Mouse (Mus musculus) ES-E14 (cell line): Measurements from ENCODE around the gene Psd4.

ENCODE experiments used
- HCFC1 ChIP-seq: IDR thresholded peaks from 2 replicates; pipeline ENCODE4 v1.6.1; 2012; ENCODE audit warnings: low read length, inconsistent platforms, borderline replicate concordance; ENCODE audit not compliant: insufficient read depth
- ZC3H11A ChIP-seq: IDR thresholded peaks from 2 replicates; pipeline ENCODE4 v1.6.1; 2012; ENCODE audit warnings: low read depth, mild to moderate bottlenecking, inconsistent platforms, low read length, borderline replicate concordance
- ZNF384 ChIP-seq: IDR thresholded peaks from 2 replicates; pipeline ENCODE4 v1.6.1; 2012; ENCODE audit warnings: low read depth, low read length, inconsistent platforms

DNA sequence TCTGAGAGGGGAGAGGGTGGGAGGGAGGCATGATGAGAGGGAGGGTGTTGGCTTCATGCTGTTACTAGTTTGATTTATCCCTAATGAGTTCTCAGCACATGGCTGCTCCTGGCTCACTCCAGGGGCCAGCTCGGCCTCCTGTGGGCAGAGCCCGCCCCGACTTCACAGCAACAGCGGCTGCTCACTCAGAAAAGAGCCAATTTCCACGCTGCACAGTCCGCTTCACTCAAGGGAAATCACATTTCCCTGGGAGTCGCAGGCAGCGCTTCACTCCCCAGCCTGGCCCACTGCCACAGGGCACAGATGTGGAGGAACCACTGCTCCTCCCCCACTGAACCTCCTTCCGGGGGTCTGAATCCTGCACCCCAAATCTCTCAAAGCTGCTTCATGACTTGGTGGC lies 49.3 kb downstream of the Psd4 start:
- no peak for TF ChIP-seq HCFC1
- TF ChIP-seq ZNF384: no peak
- no peak for TF ChIP-seq ZC3H11A
